Mouse (Mus musculus) cerebellum, adult 2 months (tissue): ENCODE data around the gene Syt13.

Experiments
- CTCF ChIP-seq: fragments of 200-500 bp; IDR thresholded peaks from 2 replicates; pipeline ENCODE4 v1.5.1; 2011; ENCODE audit warnings: low read depth, mild to moderate bottlenecking, control low read depth, low read length, moderate library complexity, borderline replicate concordance; ENCODE audit not compliant: insufficient read depth
- POLR2A ChIP-seq: fragments of 200-500 bp; IDR thresholded peaks from 2 replicates; pipeline ENCODE4 v1.6.1; 2011; ENCODE audit warnings: low read length, control low read depth, borderline replicate concordance; ENCODE audit not compliant: insufficient read depth

DNA sequence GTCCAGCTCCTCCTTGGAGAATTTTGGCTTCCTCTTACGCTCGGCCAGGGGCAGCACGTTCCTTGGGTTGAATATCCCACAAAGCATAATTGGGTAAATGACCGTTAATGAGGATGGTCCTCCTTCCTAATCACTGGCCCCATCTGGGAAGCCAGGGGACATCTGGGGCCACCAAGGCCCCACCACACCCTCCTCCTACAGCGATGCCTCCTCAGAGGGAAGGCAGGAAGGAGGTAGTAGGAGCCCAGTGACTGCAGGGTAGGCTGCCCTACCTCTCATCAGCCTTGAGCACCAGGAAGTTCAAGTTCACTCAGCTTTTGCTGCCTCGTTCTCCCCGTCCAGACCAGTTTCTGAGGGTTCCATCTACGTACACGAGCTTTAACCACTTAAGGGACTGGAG is 74.7 kb downstream of the Syt13 start:
- TF ChIP-seq POLR2A: no peak
- no peak for TF ChIP-seq CTCF
